Mouse (Mus musculus) Patski (cell line): ENCODE data around the gene Mcf2. TPM values are rescaled to one million over a fixed set of nuclear protein-coding genes. Genes with fewer than 3 reads are reported as not detected.

ENCODE experiments used
- ATAC-seq: fragments of 100-300 bp; one replicate; pipeline ENCODE4 v1.8.0; 2021
- CTCF ChIA-PET: fragments of 350-600 bp; sonication (Branson Sonifier 250); formaldehyde crosslinking; loops from one replicate; lab custom pipeline; 2022; ENCODE audit warnings: inconsistent platforms; lab: Charles Lee
- POLR2A ChIA-PET: fragments of 350-600 bp; sonication (Branson Sonifier 250); formaldehyde crosslinking; loops from one replicate; lab custom pipeline; 2022; ENCODE audit warnings: antibody characterized with exemption, inconsistent platforms; lab: Charles Lee
- DNase-seq: peaks from one replicate; pipeline ENCODE4 v3.0.0-alpha.2; 2011; ENCODE audit warnings: low read depth, low spot score
- H3K27me3 ChIP-seq: fragments of 371-371 bp; one replicate; pipeline ENCODE4 v1.5.1; 2021
- CTCF ChIP-seq: fragments of 100-300 bp; IDR thresholded peaks from one replicate; pipeline ENCODE4 v1.5.1; 2021
- in situ Hi-C: fragments of 300-500 bp; cut with MboI; formaldehyde crosslinking; loops from 3 replicates; pipeline ENCODE4 v1.11.1; 2018; ENCODE audit warnings: low pct_unique_long_range_greater_than_20kb, mixed read lengths
- polyA plus RNA-seq: library from polyadenylated mRNA; unstranded; gene quantifications from one replicate; pipeline ENCODE4 v1.2.3, GENCODE M21; 2021

Mcf2 gene
- not detected for polyA plus RNA-seq

DNA sequence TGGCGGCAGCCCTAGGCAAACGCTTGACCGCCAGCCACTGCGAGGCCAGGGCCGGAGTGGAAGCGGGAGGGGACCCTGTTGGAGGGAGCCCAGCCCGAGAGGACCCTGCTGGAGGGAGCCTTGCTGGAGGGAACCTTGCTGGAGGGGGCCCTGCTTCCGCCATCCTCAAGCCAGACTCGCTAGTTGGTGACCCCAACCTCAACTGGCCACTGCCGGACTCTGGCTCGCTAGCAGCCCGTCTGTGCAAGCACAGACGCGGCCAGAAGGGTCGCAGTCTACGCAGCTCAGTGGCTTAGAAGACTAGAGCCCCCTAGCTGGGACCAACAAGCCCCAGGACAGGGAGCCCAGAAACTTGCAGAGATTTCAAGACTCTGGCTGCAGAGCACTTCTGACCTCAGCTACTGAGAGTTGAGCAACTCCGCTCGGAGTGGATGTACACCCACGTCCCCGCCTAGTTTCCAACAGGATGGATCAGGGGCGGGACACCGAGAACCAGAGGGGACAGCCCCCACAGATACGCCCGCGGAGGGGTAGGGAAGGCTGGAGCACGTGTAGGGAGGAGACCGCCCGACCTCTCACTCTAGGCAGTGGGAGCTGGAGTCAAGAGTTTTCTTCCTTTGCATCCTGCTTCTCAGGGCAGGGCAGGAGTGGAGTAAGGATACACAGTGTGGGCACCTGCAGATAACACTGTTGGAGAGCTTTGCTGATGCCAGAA, at the start of gene Mcf2:
Gene Mcf2 (minus strand): TSS at position 346 of the 715 bp plus-strand sequence.
- DNase-seq (no peak), ATAC-seq (no peak)
- in situ Hi-C loops = no loop called here
- ChIA-PET POLR2A (no interaction called here), CTCF (no interaction called here)
- no peak for TF ChIP-seq CTCF
- H3K27me3 ChIP-seq = peaks cover 35% of the 10 kb centered on the region

DNA sequence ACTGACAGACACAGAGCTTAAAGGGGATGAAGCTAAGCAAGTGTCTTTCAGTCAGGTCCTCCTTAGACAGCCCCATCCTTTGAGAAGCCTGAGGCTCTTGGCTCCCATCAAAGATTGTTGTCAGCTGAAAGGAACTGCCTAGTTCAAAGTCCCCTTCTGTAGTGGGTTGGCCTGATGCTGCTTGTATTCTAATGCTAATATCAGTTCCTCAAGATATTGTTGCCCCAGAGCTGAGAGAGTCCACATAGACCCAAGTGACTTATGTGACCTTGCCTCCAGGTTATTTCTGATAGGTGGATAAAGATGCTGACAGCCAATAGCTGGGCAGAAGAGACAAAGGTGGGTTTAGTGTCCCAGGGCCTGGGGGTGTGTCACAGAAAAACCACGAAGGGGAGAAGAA, 8.8 kb upstream of the Mcf2 start:
- in situ Hi-C loops = no loop called here
- no peak for TF ChIP-seq CTCF
- POLR2A ChIA-PET = no interaction called here

DNA sequence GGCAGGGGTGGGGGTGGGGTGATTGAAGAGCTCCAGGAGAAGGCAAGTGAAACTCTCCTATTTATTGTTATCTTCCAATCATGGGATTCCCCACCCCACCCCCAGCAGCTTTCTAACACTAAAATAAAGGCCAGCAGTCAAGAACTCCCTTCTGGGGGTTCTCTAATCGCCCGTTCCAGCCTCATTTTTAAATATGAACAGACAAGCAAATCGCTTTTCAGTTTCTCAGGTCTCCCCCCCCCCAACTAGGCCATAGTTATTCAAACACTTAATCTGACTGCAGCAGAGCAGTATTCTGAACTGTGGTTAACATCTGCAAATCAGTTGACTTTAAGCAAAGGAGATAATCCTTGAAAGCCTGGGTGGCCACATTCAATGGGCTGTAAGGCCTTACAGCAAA, 3.7 kb upstream of the Mcf2 start:
- ATAC-seq (no peak), DNase-seq (no peak)
- peaks cover 24% of the 10 kb centered on the region for H3K27me3 ChIP-seq
- no peak for TF ChIP-seq CTCF
- ChIA-PET POLR2A (no interaction called here), CTCF (no interaction called here)
- in situ Hi-C loops = no loop called here

More for the DNA sequence above, 8.8 kb upstream of the Mcf2 start:
- peaks cover 12% of the 10 kb centered on the region for H3K27me3 ChIP-seq
- no peak for DNase-seq
- ATAC-seq = no peak
- CTCF ChIA-PET = no interaction called here

DNA sequence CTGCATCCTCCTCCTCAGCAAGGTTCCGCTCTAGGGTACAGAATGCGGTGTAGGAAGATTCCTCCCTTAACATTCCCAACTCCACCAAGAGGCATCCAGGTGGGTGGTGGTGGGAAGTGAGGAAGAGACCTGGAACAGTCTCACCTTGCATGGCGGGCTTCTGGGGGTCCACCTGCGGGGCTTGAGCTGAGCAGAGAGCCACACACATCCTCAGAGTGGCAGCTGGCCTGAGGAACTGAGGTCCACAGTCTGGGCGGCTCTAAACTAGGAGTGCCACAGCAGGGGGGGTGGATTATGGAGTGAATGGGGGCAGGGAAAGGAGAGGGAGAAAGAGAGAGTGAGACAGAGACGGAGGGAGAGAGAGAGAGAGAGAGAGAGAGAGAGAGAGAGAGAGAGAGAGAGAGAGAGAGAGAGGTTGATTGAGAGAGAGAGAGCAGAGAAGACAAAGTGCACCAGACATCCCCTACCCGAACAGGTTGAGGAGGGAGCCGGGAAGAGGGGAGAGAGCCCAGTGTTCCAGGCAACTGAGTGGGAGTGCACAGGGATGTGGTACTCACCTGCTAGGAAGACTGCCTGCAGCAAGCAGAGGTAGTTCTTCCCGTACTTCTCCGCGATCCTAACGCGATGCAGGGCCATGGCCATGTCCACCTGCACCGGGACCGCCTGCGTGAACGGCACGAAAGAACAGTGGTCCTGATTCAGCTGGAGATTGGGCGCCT, 705 bp downstream of the Mcf2 start:
- no peak for ATAC-seq

DNA sequence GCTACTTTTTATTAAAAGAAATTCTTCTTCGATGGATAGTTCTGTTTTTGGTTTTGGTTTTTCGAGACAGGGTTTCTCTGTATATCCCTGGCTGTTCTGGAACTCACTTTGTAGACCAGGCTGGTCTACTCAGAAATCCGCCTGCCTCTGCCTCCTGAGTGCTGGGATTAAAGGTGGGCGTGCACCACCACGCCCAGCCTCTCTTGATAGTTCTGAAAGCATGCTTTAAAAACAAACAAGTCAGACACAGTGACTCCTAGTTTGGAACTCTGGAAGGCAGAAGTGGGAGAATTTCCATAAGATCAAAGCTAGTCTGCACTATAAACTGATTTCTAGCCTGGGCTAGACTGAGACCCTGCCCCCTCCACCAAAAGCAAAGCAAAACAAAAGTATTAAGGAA, 8.8 kb downstream of the Mcf2 start:
- no peak for TF ChIP-seq CTCF
- in situ Hi-C loops = no loop called here
- DNase-seq (no peak), ATAC-seq (no peak)
- peaks cover 71% of the 10 kb centered on the region for H3K27me3 ChIP-seq
- POLR2A ChIA-PET = interaction anchor here (0.8 kb wide), 1 partner anchor 87 kb away, joined by 7 read pairs; no protein-coding TSS in a partner anchor
- CTCF ChIA-PET = no interaction called here

More for the DNA sequence above, 705 bp downstream of the Mcf2 start:
- POLR2A ChIA-PET = no interaction called here
- TF ChIP-seq CTCF = no peak
- in situ Hi-C loops = no loop called here
- DNase-seq = no peak
- H3K27me3 ChIP-seq = peaks cover 42% of the 10 kb centered on the region
- CTCF ChIA-PET = no interaction called here

DNA sequence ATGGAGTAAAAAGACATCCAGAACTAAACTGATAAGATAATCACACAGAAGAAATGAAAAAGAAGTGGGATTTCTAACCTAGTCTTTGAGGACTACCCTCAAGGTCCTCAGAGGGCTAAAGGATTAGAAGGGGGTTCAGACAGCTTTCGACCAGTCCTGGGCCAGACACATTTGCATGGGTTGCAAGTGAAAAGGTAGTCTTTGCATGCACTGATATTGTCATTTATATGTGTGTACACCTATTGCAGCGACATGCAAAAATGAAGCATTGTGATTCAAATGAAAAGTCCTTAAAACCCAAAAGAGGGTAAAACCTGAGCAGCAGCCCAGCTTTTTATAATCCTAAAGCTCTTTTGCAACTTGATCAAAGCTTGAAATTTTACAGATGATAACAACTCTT, 9.4 kb downstream of the Mcf2 start:
- CTCF ChIA-PET = no interaction called here
- POLR2A ChIA-PET = no interaction called here
- in situ Hi-C loops = no loop called here

DNA sequence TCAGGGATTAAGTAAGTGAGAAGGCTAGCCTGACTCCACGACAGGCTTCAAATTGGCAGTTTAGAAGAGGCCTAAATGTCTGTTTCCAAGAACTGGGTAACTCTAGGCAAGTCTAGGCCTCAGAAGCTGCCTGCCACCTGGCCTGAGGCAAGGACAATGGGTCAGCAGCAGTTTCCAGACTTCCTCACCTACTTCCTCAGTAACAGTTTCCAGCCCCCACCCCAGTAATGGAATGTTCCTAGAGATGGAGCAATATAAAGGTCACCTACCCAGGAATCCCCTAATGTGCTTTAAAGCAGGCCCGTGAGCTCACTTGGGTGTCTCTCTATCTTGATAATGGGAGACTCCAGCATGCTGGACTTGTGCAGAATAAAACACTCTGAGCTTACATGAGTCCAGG, 10.1 kb downstream of the Mcf2 start:
- H3K27me3 ChIP-seq = peaks cover 69% of the 10 kb centered on the region
- no peak for DNase-seq
- POLR2A ChIA-PET = no interaction called here
- TF ChIP-seq CTCF = no peak
- no peak for ATAC-seq
- in situ Hi-C loops = no loop called here
- CTCF ChIA-PET = no interaction called here

More for the DNA sequence above, 9.4 kb downstream of the Mcf2 start:
- no peak for TF ChIP-seq CTCF
- H3K27me3 ChIP-seq = peaks cover 74% of the 10 kb centered on the region
- no peak for ATAC-seq
- DNase-seq = no peak

DNA sequence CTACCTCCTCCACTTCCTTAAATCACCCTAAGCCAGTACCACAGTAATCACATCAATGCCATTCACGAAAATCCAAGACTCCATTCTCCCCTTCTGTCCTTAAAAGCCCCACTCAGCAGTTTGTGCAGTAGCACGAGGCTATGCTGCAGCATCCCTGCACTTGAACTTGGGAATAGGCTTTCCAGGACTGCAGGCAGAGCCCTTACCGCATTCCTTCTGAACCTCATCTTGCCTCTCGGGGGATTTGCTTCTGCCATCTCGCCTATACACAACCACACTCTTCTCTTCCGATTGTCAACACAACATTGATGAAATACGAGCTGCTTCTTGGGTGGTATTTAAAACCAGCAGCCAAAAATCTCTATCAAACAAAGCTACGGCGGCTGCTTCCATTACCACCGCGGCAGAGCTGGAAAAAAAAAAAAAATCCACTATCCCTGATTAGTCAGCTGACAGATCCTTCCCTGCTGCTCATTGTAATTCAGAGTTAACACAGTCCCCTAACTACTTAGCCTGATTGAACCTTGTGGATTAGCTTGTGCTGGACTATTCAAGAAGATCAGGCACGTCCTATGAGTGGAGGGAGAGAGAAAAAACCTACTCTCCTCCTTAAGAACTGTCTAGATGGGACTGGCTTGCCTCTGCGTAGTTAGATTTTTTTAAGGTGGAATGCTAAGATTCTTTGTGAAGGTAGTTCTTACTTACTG, 31.5 kb downstream of the Mcf2 start:
- ChIA-PET CTCF (no interaction called here), POLR2A (no interaction called here)
- no peak for TF ChIP-seq CTCF
- peak; percentile 35 for ATAC-seq
- no peak for DNase-seq
- in situ Hi-C loops = no loop called here
- H3K27me3 ChIP-seq = peaks cover 48% of the 10 kb centered on the region

DNA sequence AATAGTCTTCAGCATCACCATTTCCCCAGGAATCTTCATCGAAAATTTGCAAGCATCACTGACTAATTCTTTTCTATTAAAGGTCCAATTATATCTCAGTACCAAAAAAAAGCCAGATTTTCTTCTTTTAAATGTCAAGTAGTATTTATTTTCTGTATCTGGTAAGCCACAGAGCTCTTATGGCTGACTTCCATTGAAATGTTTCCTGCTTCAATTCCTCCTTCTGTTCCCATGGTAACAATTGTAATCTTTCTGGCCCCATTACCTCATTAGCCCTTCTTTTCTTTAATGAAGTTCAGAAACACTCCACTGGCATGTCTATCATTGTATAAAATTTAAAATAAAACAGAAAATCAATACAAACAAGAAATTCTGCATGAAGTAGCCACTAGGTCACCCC, 103.5 kb downstream of the Mcf2 start:
- no peak for ATAC-seq
- H3K27me3 ChIP-seq = peaks cover 11% of the 10 kb centered on the region
- CTCF ChIA-PET = no interaction called here
- no peak for TF ChIP-seq CTCF
- DNase-seq = no peak
- in situ Hi-C loops = no loop called here
- POLR2A ChIA-PET = no interaction called here

DNA sequence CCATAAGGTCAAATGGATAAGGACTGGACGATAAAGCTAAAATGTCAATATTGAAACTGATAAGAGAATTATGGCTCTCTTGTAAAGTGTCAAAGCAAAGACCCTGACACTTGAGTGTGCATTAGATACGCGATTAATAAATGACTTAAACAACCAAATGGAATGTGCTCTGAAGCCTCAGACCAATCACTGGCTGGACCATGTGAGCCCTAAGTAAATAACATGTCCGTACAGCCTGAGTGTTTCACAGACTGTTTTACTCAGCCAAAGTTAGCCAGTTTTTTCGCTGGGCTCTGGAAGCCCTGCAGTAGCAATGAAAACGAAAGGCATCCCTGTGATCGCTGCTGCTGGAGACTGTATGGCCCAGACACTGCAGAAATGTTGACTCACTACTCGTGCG, 123.7 kb downstream of the Mcf2 start:
- ChIA-PET POLR2A (no interaction called here), CTCF (no interaction called here)
- H3K27me3 ChIP-seq = peaks cover 37% of the 10 kb centered on the region
- in situ Hi-C loops = no loop called here
- no peak for TF ChIP-seq CTCF
- ATAC-seq = no peak
- no peak for DNase-seq

DNA sequence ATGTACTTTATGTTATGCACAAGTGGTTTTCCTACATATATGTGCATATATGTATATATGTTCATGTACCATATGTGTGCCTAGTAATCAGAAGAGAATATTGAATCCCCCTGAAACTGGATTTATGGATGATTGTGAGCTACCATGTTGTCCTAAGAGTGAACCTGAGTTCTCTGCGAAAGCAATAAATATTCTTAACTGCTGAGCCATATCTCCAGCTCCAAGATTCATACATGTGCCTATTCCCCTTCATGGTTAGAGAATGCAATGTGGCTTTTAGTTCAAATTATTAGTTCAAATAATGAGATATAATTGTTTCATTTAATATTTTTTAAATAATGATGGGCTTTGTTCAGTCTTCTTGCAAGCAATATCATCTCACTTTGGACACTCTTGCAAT, 124.1 kb downstream of the Mcf2 start:
- in situ Hi-C loops = no loop called here
- DNase-seq = no peak
- CTCF ChIA-PET = no interaction called here
- H3K27me3 ChIP-seq = peaks cover 37% of the 10 kb centered on the region
- POLR2A ChIA-PET = no interaction called here
- ATAC-seq = no peak
- TF ChIP-seq CTCF = no peak
